Mouse (Mus musculus): Measurements from ENCODE around the gene Alppl2.

DNA sequence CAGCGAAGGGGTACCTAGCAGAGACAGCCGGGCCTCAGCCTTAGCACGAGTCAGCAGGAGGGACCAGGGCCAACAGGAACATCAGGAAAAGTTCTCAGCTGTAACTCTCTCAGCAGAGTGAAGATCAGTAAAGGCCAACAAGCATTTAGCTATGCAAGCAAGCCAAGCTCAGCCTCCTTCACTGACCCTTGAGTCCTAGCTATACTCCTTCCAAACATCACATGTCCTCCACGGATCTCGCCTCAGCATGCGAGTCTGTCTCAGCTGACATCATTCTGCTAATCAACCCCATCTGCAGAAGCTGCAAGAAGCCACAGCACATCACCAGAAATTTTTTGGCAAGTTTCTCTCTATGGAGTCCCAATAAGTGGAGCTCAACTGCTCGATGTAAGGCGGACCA is 16.0 kb downstream of the Alppl2 start:
- TF ChIP-seq POLR2A (IDR thresholded peaks at IDR 0.05; ENCODE audit: insufficient read depth, low read depth, low read length) (no peak), CTCF (IDR thresholded peaks at IDR 0.05; ENCODE audit: insufficient read depth, low read depth, low read length) (no peak)
